Comparison of ENCODE assay signal across 21 mouse cellular contexts in the genomic region with DNA sequence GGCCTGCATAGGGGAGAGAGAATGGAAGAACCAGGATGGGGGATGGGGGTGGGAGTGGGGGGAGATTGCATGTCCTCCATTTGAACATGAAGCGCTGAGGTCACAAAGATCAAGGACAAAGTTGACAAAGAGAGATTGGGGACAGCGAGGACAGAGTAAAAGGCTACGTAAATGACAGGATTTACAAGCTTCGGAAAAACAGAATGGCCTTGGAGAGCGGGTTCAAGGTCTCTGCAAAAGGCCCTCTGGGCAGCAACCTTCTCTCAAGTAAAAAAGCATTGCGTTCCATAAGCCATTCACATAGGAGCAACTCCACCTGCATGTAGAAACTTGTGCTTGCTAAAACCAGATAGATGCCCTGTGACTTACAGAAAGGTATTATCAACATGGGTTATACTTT.
"Had no signal": no experiment of that assay in that cellular context is flagged by ENCODE, and none has a peak within 500 bp of the region (broad histone marks: within the 10 kb centered on the region; RNA-seq: fewer than 3 reads in every experiment).

No protein-coding gene starts in this region.

- H3K4me3 ChIP-seq: limb, embryonic 12.5 days; limb, embryonic 15.5 days; midbrain, embryonic 12.5 days; midbrain, embryonic 15.5 days; neural tube, embryonic 12.5 days; neural tube, embryonic 15.5 days; stomach, embryonic 15.5 days had no signal

- DNase-seq: kidney, postnatal 14 days; kidney, postnatal 4 days; left cerebral cortex, postnatal 4 days; liver, postnatal 0 days; lung, embryonic 14.5 days; right cerebral cortex, adult 18-20 months; right cerebral cortex, postnatal 14 days; right cerebral cortex, postnatal 4 days; thymus, adult 18-20 months; thymus, postnatal 36 days had no signal

- H3K36me3 ChIP-seq: limb, embryonic 12.5 days; limb, embryonic 15.5 days; midbrain, embryonic 12.5 days; midbrain, embryonic 15.5 days; neural tube, embryonic 12.5 days; neural tube, embryonic 15.5 days; stomach, embryonic 15.5 days had no signal

- H3K4me2 ChIP-seq: limb, embryonic 12.5 days; limb, embryonic 15.5 days; liver, embryonic 11.5 days; lung, embryonic 14.5 days; midbrain, embryonic 12.5 days; midbrain, embryonic 15.5 days; neural tube, embryonic 12.5 days; neural tube, embryonic 15.5 days; stomach, embryonic 15.5 days had no signal

- H3K27ac ChIP-seq: limb, embryonic 12.5 days; limb, embryonic 15.5 days; liver, embryonic 14.5 days; macrophage; midbrain, embryonic 12.5 days; midbrain, embryonic 15.5 days; neural tube, embryonic 12.5 days; neural tube, embryonic 15.5 days; stomach, embryonic 15.5 days had no signal

- H3K27me3 ChIP-seq: limb, embryonic 12.5 days; limb, embryonic 15.5 days; midbrain, embryonic 12.5 days; midbrain, embryonic 15.5 days; neural tube, embryonic 12.5 days; neural tube, embryonic 15.5 days; stomach, embryonic 15.5 days had no signal

- ATAC-seq: liver, postnatal 0 days; lung, postnatal 0 days; midbrain, embryonic 15.5 days had no signal

- H3K9ac ChIP-seq: limb, embryonic 12.5 days; limb, embryonic 15.5 days; liver, embryonic 14.5 days; liver, postnatal 0 days; lung, embryonic 14.5 days; midbrain, embryonic 12.5 days; midbrain, embryonic 15.5 days; neural tube, embryonic 12.5 days; neural tube, embryonic 15.5 days; stomach, embryonic 15.5 days had no signal

- H3K4me1 ChIP-seq: midbrain, embryonic 12.5 days; midbrain, embryonic 15.5 days; neural tube, embryonic 12.5 days; neural tube, embryonic 15.5 days; stomach, embryonic 15.5 days had no signal

- H3K9me3 ChIP-seq: limb, embryonic 12.5 days; limb, embryonic 15.5 days; midbrain, embryonic 12.5 days; midbrain, embryonic 15.5 days; neural tube, embryonic 12.5 days; neural tube, embryonic 15.5 days; stomach, embryonic 15.5 days had no signal
